Mouse (Mus musculus) intestine, embryonic 16.5 days (tissue): ENCODE data around the gene Tnn. TPM values are rescaled to one million over a fixed set of nuclear protein-coding genes. Genes with fewer than 3 reads are reported as not detected.

ENCODE experiments used
- ATAC-seq: fragments of 200-750 bp; cut with Nextera tagmentation; 2 replicates; pipeline ENCODE4 v1.8.0; 2017; ENCODE audit warnings: moderate TSS enrichment, moderate library complexity
- H3K27ac ChIP-seq: fragments of 300-500 bp; sonication (generic); 2 replicates; pipeline ENCODE4 v1.5.1; 2014; ENCODE audit warnings: mild to moderate bottlenecking, low read length
- H3K27me3 ChIP-seq: fragments of 300-500 bp; sonication (generic); replicated peaks from 2 replicates; pipeline ENCODE4 v1.6.1; 2014; ENCODE audit warnings: low read length, control low read depth, mixed read lengths; ENCODE audit not compliant: control insufficient read depth, insufficient read depth
- H3K36me3 ChIP-seq: fragments of 300-500 bp; sonication (generic); 2 replicates; pipeline ENCODE4 v1.6.1; 2014; ENCODE audit warnings: low read length, control low read depth; ENCODE audit not compliant: control insufficient read depth, insufficient read depth
- H3K4me1 ChIP-seq: fragments of 300-500 bp; sonication (generic); 2 replicates; pipeline ENCODE4 v1.6.1; 2014; ENCODE audit warnings: low read length, control low read depth, mixed read lengths; ENCODE audit not compliant: control insufficient read depth, insufficient read depth
- H3K4me2 ChIP-seq: fragments of 300-500 bp; sonication (generic); 2 replicates; pipeline ENCODE4 v1.6.1; 2014; ENCODE audit warnings: low read depth, low read length, control low read depth
- H3K4me3 ChIP-seq: fragments of 300-500 bp; sonication (generic); 2 replicates; pipeline ENCODE4 v1.5.1; 2014; ENCODE audit warnings: mild to moderate bottlenecking, low read length
- H3K9ac ChIP-seq: fragments of 300-500 bp; sonication (generic); 2 replicates; pipeline ENCODE4 v1.6.1; 2014; ENCODE audit warnings: low read depth, low read length
- H3K9me3 ChIP-seq: fragments of 300-500 bp; sonication (generic); 2 replicates; pipeline ENCODE4 v1.6.1; 2016; ENCODE audit warnings: low read length, control low read depth; ENCODE audit not compliant: control insufficient read depth
- WGBS: fragments of 180-500 bp; shearing (Covaris S2); extraction: QIAGEN DNeasy Blood & Tissue Kit; methylation state at CpG from one replicate; pipeline ENCODE4 v1.1.7; 2014; 5-methylcytosine and 5-hydroxymethylcytosine counted together
- polyA plus RNA-seq: library from polyadenylated mRNA; unstranded; fragments of >200 nt; fragmentation: Nextera tagmentation; extraction: Ambion mirVana; gene quantifications from 2 replicates; pipeline ENCODE4 v1.2.1, GENCODE M21; 2015

Gene Tnn
- polyA plus RNA-seq, 1 experiment from 2014 or later, result 6.1 TPM

- H3K27ac ChIP-seq, result no peak overlapping the region
- no peak overlapping the region for H3K4me2 ChIP-seq
- H3K4me3 ChIP-seq, result no peak overlapping the region
- no peaks in the 10 kb centered on the region for H3K9me3 ChIP-seq
- H3K36me3 ChIP-seq, result no peaks in the 10 kb centered on the region
- no peaks in the 10 kb centered on the region for H3K27me3 ChIP-seq
- WGBS, result 94% methylated on average over 7 of the region's 7 CpGs
- H3K9ac ChIP-seq, result no peak overlapping the region
- H3K4me1 ChIP-seq, result 0 out of 2 replicates have a peak, but pooled peaks cover 5% of the 10 kb centered on the region
- no peak for ATAC-seq
Observed at GRCm38 (mm10) chr1:160041264-160041775, 112.1 kb downstream of the Tnn start.

GRCm38 (mm10) chr1:160039951-160040645, 113.3 kb downstream of the Tnn start:
- H3K9ac ChIP-seq, result no peak overlapping the region
- no peak for ATAC-seq
- H3K4me3 ChIP-seq, result no peak overlapping the region
- no peak overlapping the region for H3K4me2 ChIP-seq
- no peak overlapping the region for H3K27ac ChIP-seq
- no peaks in the 10 kb centered on the region for H3K27me3 ChIP-seq
- H3K4me1 ChIP-seq, result 0 out of 2 replicates have a peak, but pooled peaks cover 5% of the 10 kb centered on the region
- no peaks in the 10 kb centered on the region for H3K36me3 ChIP-seq
- 51% methylated on average over 7 of the region's 7 CpGs for WGBS
- H3K9me3 ChIP-seq, result no peaks in the 10 kb centered on the region

- Histone ChIP-seq H3K27me3 (no peaks in the 10 kb centered on the region), H3K9ac (no peak overlapping the region), H3K36me3 (no peaks in the 10 kb centered on the region), H3K4me2 (no peak overlapping the region), H3K27ac (peak overlapping the region; percentile 72), H3K9me3 (no peaks in the 10 kb centered on the region), H3K4me1 (0 out of 2 replicates have a peak, but pooled peaks cover 5% of the 10 kb centered on the region), H3K4me3 (no peak overlapping the region)
- peak; percentile 91 for ATAC-seq
- 56% methylated on average over 5 of the region's 5 CpGs for WGBS
Observed at GRCm38 (mm10) chr1:160036996-160037521, 116.3 kb downstream of the Tnn start.

GRCm38 (mm10) chr1:160035561-160035960, 117.8 kb downstream of the Tnn start:
- H3K36me3 ChIP-seq, result no peaks in the 10 kb centered on the region
- WGBS, result 60% methylated on average over 3 of the region's 3 CpGs
- 0 out of 2 replicates have a peak, but pooled peaks cover 5% of the 10 kb centered on the region for H3K4me1 ChIP-seq
- H3K4me2 ChIP-seq, result no peak overlapping the region
- no peak for ATAC-seq
- no peaks in the 10 kb centered on the region for H3K9me3 ChIP-seq
- H3K27ac ChIP-seq, result no peak overlapping the region
- no peak overlapping the region for H3K9ac ChIP-seq
- no peak overlapping the region for H3K4me3 ChIP-seq
- no peaks in the 10 kb centered on the region for H3K27me3 ChIP-seq

Other genes with a start within 250 kb of the Tnn start
- 10.4 TPM in 2 replicates for gene 4930523C07Rik, start 109.2 kb downstream of the Tnn start, polyA plus RNA-seq
- gene Mrps14, start 41.6 kb upstream of the Tnn start, polyA plus RNA-seq, result 273 and 306 TPM in 2 replicates
- gene Cacybp, start 59.3 kb upstream of the Tnn start, polyA plus RNA-seq, result 164 and 181 TPM in 2 replicates